Mouse (Mus musculus) hindbrain, embryonic 13.5 days (tissue): Measurements from ENCODE around the gene Adamts4. TPM values are rescaled to one million over a fixed set of nuclear protein-coding genes. Genes with fewer than 3 reads are reported as not detected.

Experiments used
- ATAC-seq: fragments of 200-750 bp; cut with Nextera tagmentation; 2 replicates; pipeline ENCODE4 v1.8.0; 2017; ENCODE audit warnings: moderate TSS enrichment; ENCODE audit not compliant: low FRiP score
- H3K27ac ChIP-seq: fragments of 300-500 bp; sonication (generic); 2 replicates; pipeline ENCODE4 v1.5.1; 2015; ENCODE audit warnings: inconsistent platforms, mild to moderate bottlenecking, moderate library complexity
- H3K27me3 ChIP-seq: fragments of 300-500 bp; sonication (generic); 2 replicates; pipeline ENCODE4 v1.6.1; 2015; ENCODE audit warnings: mild to moderate bottlenecking, inconsistent platforms
- H3K36me3 ChIP-seq: fragments of 300-500 bp; sonication (generic); 2 replicates; pipeline ENCODE4 v1.6.1; 2015; ENCODE audit warnings: mild to moderate bottlenecking, inconsistent platforms
- H3K4me1 ChIP-seq: fragments of 300-500 bp; sonication (generic); replicated peaks from 2 replicates; pipeline ENCODE4 v1.6.1; 2015; ENCODE audit warnings: inconsistent platforms
- H3K4me2 ChIP-seq: fragments of 300-500 bp; sonication (generic); 2 replicates; pipeline ENCODE4 v1.6.1; 2015; ENCODE audit warnings: inconsistent platforms, mild to moderate bottlenecking, moderate library complexity
- H3K4me3 ChIP-seq: fragments of 300-500 bp; sonication (generic); 2 replicates; pipeline ENCODE4 v1.5.1; 2015; ENCODE audit warnings: mild to moderate bottlenecking, inconsistent platforms
- H3K9ac ChIP-seq: fragments of 300-500 bp; sonication (generic); 2 replicates; pipeline ENCODE4 v1.6.1; 2015; ENCODE audit warnings: mild to moderate bottlenecking, inconsistent platforms
- H3K9me3 ChIP-seq: fragments of 300-500 bp; sonication (generic); 2 replicates; pipeline ENCODE4 v1.6.1; 2016; ENCODE audit warnings: inconsistent platforms
- WGBS: fragments of 180-500 bp; shearing (Covaris S2); methylation state at CpG from one replicate; pipeline ENCODE4 v1.1.7; 2015; 5-methylcytosine and 5-hydroxymethylcytosine counted together
- polyA plus RNA-seq: library from polyadenylated mRNA; unstranded; fragments of >200 nt; fragmentation: Nextera tagmentation; extraction: Ambion mirVana; gene quantifications from 2 replicates; pipeline ENCODE4 v1.2.1, GENCODE M21; 2015

Adamts4 gene
- polyA plus RNA-seq, 1 experiment from 2014 or later: 4.9 TPM

- peak overlapping the region; percentile 72 for H3K4me3 ChIP-seq
- WGBS: 25% methylated on average over 4 of the region's 4 CpGs
- H3K4me2 ChIP-seq: peak overlapping the region; percentile 65
- no peaks in the 10 kb centered on the region for H3K27me3 ChIP-seq
- peaks cover 18% of the 10 kb centered on the region for H3K36me3 ChIP-seq
- peaks cover 63% of the 10 kb centered on the region for H3K4me1 ChIP-seq
- H3K27ac ChIP-seq: peak overlapping the region; percentile 81
- H3K9me3 ChIP-seq: no peaks in the 10 kb centered on the region
- 0 out of 2 replicates have a peak overlapping the region, but pooled peaks have one; percentile 62 for H3K9ac ChIP-seq
- ATAC-seq: no peak
These were observed 2.3 kb upstream of the Adamts4 start for GRCm38 (mm10) chr1:171247916-171248315.

- Histone ChIP-seq H3K27ac (peak overlapping the region; percentile 81), H3K4me1 (peaks cover 63% of the 10 kb centered on the region), H3K4me3 (no peak overlapping the region), H3K36me3 (peaks cover 11% of the 10 kb centered on the region), H3K9ac (no peak overlapping the region), H3K27me3 (no peaks in the 10 kb centered on the region), H3K9me3 (no peaks in the 10 kb centered on the region), H3K4me2 (no peak overlapping the region)
- ATAC-seq: no peak
- WGBS: 33% methylated on average over 3 of the region's 3 CpGs
These were observed 1.6 kb upstream of the Adamts4 start for GRCm38 (mm10) chr1:171248386-171249226.

- Histone ChIP-seq H3K4me3 (peak within 1 kb of the TSS; percentile 31), H3K4me1 (peaks cover 55% of the 10 kb centered on the region), H3K27me3 (no peaks in the 10 kb centered on the region), H3K36me3 (no peaks in the 10 kb centered on the region), H3K9me3 (no peaks in the 10 kb centered on the region), H3K9ac (peak within 1 kb of the TSS; percentile 65), H3K27ac (peak within 1 kb of the TSS; percentile 60), H3K4me2 (peak within 1 kb of the TSS; percentile 52)
- no peak for ATAC-seq
- WGBS: 9% methylated on average over 26 of the region's 26 CpGs
These were observed 716 bp downstream of the Adamts4 start, which contains the start of gene Ndufs2 for GRCm38 (mm10) chr1:171250680-171251593. Gene Ndufs2 (minus strand): TSS chr1:171251388.

- Histone ChIP-seq H3K36me3 (no peaks in the 10 kb centered on the region), H3K9ac (peak overlapping the region; percentile 65; the same call in 1 of the 2 replicates), H3K27me3 (no peaks in the 10 kb centered on the region), H3K4me3 (peak overlapping the region; percentile 31), H3K4me1 (peaks cover 49% of the 10 kb centered on the region), H3K27ac (peak overlapping the region; percentile 58), H3K4me2 (peak overlapping the region; percentile 52), H3K9me3 (no peaks in the 10 kb centered on the region)
- ATAC-seq: no peak
- WGBS: 4% methylated on average over 13 of the region's 13 CpGs
These were observed 1.5 kb downstream of the Adamts4 start for GRCm38 (mm10) chr1:171251594-171252324.

- Histone ChIP-seq H3K4me2 (peak overlapping the region; percentile 52), H3K27me3 (no peaks in the 10 kb centered on the region), H3K36me3 (no peaks in the 10 kb centered on the region), H3K4me3 (peak overlapping the region; percentile 5; the same call in 1 of the 2 replicates), H3K4me1 (peaks cover 47% of the 10 kb centered on the region), H3K9me3 (no peaks in the 10 kb centered on the region), H3K27ac (peak overlapping the region; percentile 58; the same call in 1 of the 2 replicates), H3K9ac (peak overlapping the region; percentile 29; the same call in 1 of the 2 replicates)
- no peak for ATAC-seq
- WGBS: 50% methylated on average over 17 of the region's 17 CpGs
These were observed 2.2 kb downstream of the Adamts4 start for GRCm38 (mm10) chr1:171252415-171252814.

GRCm38 (mm10) chr1:171256095-171256818 lies 6.0 kb downstream of the Adamts4 start:
- Histone ChIP-seq H3K36me3 (0 out of 2 replicates have a peak, but pooled peaks cover 3% of the 10 kb centered on the region), H3K4me3 (no peak overlapping the region), H3K27me3 (peaks cover 3% of the 10 kb centered on the region; the same call in 1 of the 2 replicates), H3K4me1 (peaks cover 16% of the 10 kb centered on the region), H3K9ac (no peak overlapping the region), H3K4me2 (no peak overlapping the region), H3K27ac (no peak overlapping the region), H3K9me3 (no peaks in the 10 kb centered on the region)
- ATAC-seq: no peak
- WGBS: 91% methylated on average over 24 of the region's 24 CpGs

- H3K9me3 ChIP-seq: no peaks in the 10 kb centered on the region
- H3K36me3 ChIP-seq: 0 out of 2 replicates have a peak, but pooled peaks cover 3% of the 10 kb centered on the region
- H3K4me1 ChIP-seq: peaks cover 9% of the 10 kb centered on the region
- H3K27ac ChIP-seq: no peak overlapping the region
- H3K27me3 ChIP-seq: peaks cover 3% of the 10 kb centered on the region; the same call in 1 of the 2 replicates
- no peak overlapping the region for H3K9ac ChIP-seq
- H3K4me2 ChIP-seq: no peak overlapping the region
- WGBS: 72% methylated on average over 15 of the region's 15 CpGs
- ATAC-seq: no peak
- no peak overlapping the region for H3K4me3 ChIP-seq
These were observed 6.8 kb downstream of the Adamts4 start for GRCm38 (mm10) chr1:171256937-171257548.

- Histone ChIP-seq H3K4me2 (no peak overlapping the region), H3K4me1 (peaks cover 9% of the 10 kb centered on the region), H3K27me3 (peaks cover 3% of the 10 kb centered on the region; the same call in 1 of the 2 replicates), H3K27ac (no peak overlapping the region), H3K9ac (no peak overlapping the region), H3K36me3 (0 out of 2 replicates have a peak, but pooled peaks cover 3% of the 10 kb centered on the region), H3K9me3 (no peaks in the 10 kb centered on the region), H3K4me3 (no peak overlapping the region)
- WGBS: 84% methylated on average over 9 of the region's 9 CpGs
- no peak for ATAC-seq
These were observed 7.6 kb downstream of the Adamts4 start for GRCm38 (mm10) chr1:171257781-171258180.

GRCm38 (mm10) chr1:171258921-171259320 lies 8.7 kb downstream of the Adamts4 start:
- Histone ChIP-seq H3K36me3 (0 out of 2 replicates have a peak, but pooled peaks cover 3% of the 10 kb centered on the region), H3K27ac (no peak overlapping the region), H3K9ac (0 out of 2 replicates have a peak overlapping the region, but pooled peaks have one; percentile 8), H3K4me3 (no peak overlapping the region), H3K4me1 (peaks cover 16% of the 10 kb centered on the region), H3K4me2 (no peak overlapping the region), H3K9me3 (no peaks in the 10 kb centered on the region), H3K27me3 (peaks cover 3% of the 10 kb centered on the region; the same call in 1 of the 2 replicates)
- ATAC-seq: no peak
- WGBS: 83% methylated on average over 17 of the region's 17 CpGs

- H3K9me3 ChIP-seq: no peaks in the 10 kb centered on the region
- H3K4me3 ChIP-seq: no peak overlapping the region
- no peak overlapping the region for H3K9ac ChIP-seq
- peaks cover 3% of the 10 kb centered on the region; the same call in 1 of the 2 replicates for H3K27me3 ChIP-seq
- H3K4me2 ChIP-seq: no peak overlapping the region
- H3K36me3 ChIP-seq: 0 out of 2 replicates have a peak, but pooled peaks cover 3% of the 10 kb centered on the region
- no peak overlapping the region for H3K27ac ChIP-seq
- 75% methylated on average over 3 of the region's 3 CpGs for WGBS
- H3K4me1 ChIP-seq: peaks cover 16% of the 10 kb centered on the region
- no peak for ATAC-seq
These were observed 10.1 kb downstream of the Adamts4 start for GRCm38 (mm10) chr1:171260316-171260715.
